Mouse (Mus musculus): ENCODE results near the gene Uba6. TPM values are rescaled to one million over a fixed set of nuclear protein-coding genes. Genes with fewer than 3 reads are reported as not detected.

The Uba6 gene
- total and polyA plus RNA-seq, 3 experiments: 15.2 to 27.3 (median 15.6) TPM

DNA sequence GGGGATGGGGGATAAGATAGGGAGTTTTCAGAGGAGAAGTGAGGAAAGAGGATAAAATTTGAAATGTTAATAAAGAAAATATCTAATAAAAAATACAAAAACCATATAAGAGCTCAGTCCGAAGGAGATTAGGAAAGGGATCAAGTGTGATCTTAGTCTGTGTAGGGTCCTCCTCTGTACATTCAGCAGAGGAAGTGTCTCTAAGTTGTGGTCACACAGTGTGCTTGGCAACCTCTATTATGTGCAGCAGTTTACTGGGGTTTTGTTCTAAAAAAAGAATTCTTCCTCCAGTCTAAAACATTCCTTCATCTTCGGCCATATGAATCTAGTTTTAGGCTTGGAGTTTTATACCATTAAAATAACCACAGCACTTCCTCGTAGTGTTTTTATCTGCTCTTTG is 73.6 kb downstream of the Uba6 start:
- TF ChIP-seq MEF2A (IDR thresholded peaks at IDR 0.05; ENCODE audit: borderline replicate concordance, low read depth, low read length): no peak
- dilution Hi-C loops (cut with MboI; ENCODE audit: extremely low pct_ligation_motif_present, extremely low pct_unique_long_range_greater_than_20kb, low sequenced_read_pairs) (no loop called here), in situ Hi-C loops (cut with MboI; ENCODE audit: low pct_ligation_motif_present, low pct_unique_long_range_greater_than_20kb, low sequenced_read_pairs) (no loop called here)
- DNase-seq (ENCODE audit: extremely low read depth): no peak
- Histone ChIP-seq H3K9ac (ENCODE audit: insufficient read depth, low read depth) (no peak overlapping the region), H3K79me2 (replicated peaks; ENCODE audit: control insufficient read depth, extremely low read depth, insufficient read depth, poor library complexity, severe bottlenecking) (no peaks in the 10 kb centered on the region), H3K4me2 (ENCODE audit: insufficient read depth, low read depth, poor library complexity, severe bottlenecking) (no peak overlapping the region), H3K36me3 (replicated peaks in 1 of 2; ENCODE audit: control insufficient read depth in 1 of 2, insufficient read depth in 1 of 2, low read length in 1 of 2) (peaks cover 0 to 6% of the 10 kb centered on the region in 2 experiments), H3K27ac (ENCODE audit: insufficient read depth, low read depth) (no peak overlapping the region), H3K4me1 (ENCODE audit: control insufficient read depth in 1 of 2, insufficient read depth in 2 of 2) (peaks cover 0 to 6% of the 10 kb centered on the region in 2 experiments; a peak in 2 of 4 replicates), H3K27me3 (replicated peaks) (no peaks in the 10 kb centered on the region), H3K4me3 (replicated peaks in 1 of 3; ENCODE audit: low read depth in 2 of 3, low read length in 2 of 3, poor library complexity in 1 of 3) (no peak overlapping the region), H3K9me3 (replicated peaks; ENCODE audit: low read length) (no peaks in the 10 kb centered on the region)

DNA sequence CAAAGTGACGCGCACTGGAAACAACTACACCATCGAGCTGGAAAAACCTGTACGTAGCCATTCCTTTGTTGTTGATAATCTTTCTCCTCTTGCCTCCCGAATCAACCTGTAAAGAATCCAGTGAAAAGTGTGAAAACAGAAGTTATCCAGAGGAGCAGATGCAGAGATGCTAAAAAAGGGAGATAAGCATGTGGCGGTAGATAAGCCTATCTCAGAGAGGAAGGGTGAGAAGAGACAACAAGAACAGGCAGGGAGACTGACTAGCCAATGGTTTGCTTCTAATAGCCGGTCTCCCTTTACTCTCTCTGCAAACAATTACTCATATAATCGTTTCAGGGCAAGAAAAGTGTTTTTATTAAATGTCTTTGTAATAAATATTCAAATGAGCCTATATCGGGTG is 77.8 kb downstream of the Uba6 start:
- no peaks in the 10 kb centered on the region for H3K79me2 ChIP-seq (replicated peaks; ENCODE audit: control insufficient read depth, extremely low read depth, insufficient read depth, poor library complexity, severe bottlenecking)
- H3K4me1 ChIP-seq (ENCODE audit: control insufficient read depth in 1 of 2, insufficient read depth in 2 of 2): no peaks in the 10 kb centered on the region
- dilution Hi-C loops (cut with MboI; ENCODE audit: extremely low pct_ligation_motif_present, extremely low pct_unique_long_range_greater_than_20kb, low sequenced_read_pairs): no loop called here
- H3K36me3 ChIP-seq (replicated peaks in 1 of 2; ENCODE audit: control insufficient read depth in 1 of 2, insufficient read depth in 1 of 2, low read length in 1 of 2): peaks cover 2 to 17% of the 10 kb centered on the region in 2 experiments
- DNase-seq (ENCODE audit: extremely low read depth): no peak
- no peak overlapping the region for H3K4me3 ChIP-seq (replicated peaks in 1 of 3; ENCODE audit: low read depth in 2 of 3, low read length in 2 of 3, poor library complexity in 1 of 3)
- no peak overlapping the region for H3K9ac ChIP-seq (ENCODE audit: insufficient read depth, low read depth)
- TF ChIP-seq POLR2AphosphoS2 (IDR thresholded peaks at IDR 0.05; ENCODE audit: low read depth, low read length) (no peak), MAX (IDR thresholded peaks at IDR 0.05; ENCODE audit: low read length) (no peak), RCOR1 (conservative IDR thresholded peaks at IDR 0.05; ENCODE audit: low read depth, low read length) (no peak), RAD21 (IDR thresholded peaks at IDR 0.05; ENCODE audit: low read depth, low read length) (no peak), PAX5 (IDR thresholded peaks at IDR 0.05; ENCODE audit: low read length) (no peak), MEF2A (IDR thresholded peaks at IDR 0.05; ENCODE audit: borderline replicate concordance, low read depth, low read length) (no peak), USF1 (IDR thresholded peaks at IDR 0.05; ENCODE audit: low read depth, low read length) (no peak), SMC3 (IDR thresholded peaks at IDR 0.05; ENCODE audit: low read depth, low read length) (no peak), MYC (IDR thresholded peaks at IDR 0.05; ENCODE audit: low read depth, low read length) (no peak), CHD1 (IDR thresholded peaks at IDR 0.05; ENCODE audit: low read depth, low read length) (no peak), MAZ (IDR thresholded peaks at IDR 0.05; ENCODE audit: low read depth, low read length) (no peak), TBP (conservative IDR thresholded peaks at IDR 0.05; ENCODE audit: low read depth, low read length) (no peak), ZC3H11A (IDR thresholded peaks at IDR 0.05; ENCODE audit: low read depth, low read length) (no peak)
- no peaks in the 10 kb centered on the region for H3K9me3 ChIP-seq (replicated peaks; ENCODE audit: low read length)
- H3K4me2 ChIP-seq (ENCODE audit: insufficient read depth, low read depth, poor library complexity, severe bottlenecking): no peak overlapping the region
- no peaks in the 10 kb centered on the region for H3K27me3 ChIP-seq (replicated peaks)
- no peak overlapping the region for H3K27ac ChIP-seq (ENCODE audit: insufficient read depth, low read depth)
- in situ Hi-C loops (cut with MboI; ENCODE audit: low pct_ligation_motif_present, low pct_unique_long_range_greater_than_20kb, low sequenced_read_pairs): no loop called here

DNA sequence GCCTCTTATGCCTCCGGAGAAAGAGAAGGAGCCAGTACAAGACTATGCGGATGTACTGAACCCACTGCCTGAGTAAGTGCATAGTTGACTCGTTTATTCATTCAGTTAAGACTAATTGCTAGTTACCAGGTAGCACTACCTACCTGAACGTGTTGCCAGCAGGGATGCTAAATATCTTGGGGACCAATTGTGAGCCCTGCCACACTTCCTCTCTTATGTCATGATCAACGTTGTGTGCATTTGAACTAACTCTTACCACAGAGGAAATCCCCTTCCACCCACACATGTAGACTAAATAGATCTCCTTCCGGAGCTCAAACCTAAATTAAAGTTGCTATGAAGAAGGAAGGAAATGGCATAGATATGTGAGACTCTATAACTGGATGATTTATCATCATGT is 85.9 kb downstream of the Uba6 start:
- no peak overlapping the region for H3K4me2 ChIP-seq (ENCODE audit: insufficient read depth, low read depth, poor library complexity, severe bottlenecking)
- H3K79me2 ChIP-seq (replicated peaks; ENCODE audit: control insufficient read depth, extremely low read depth, insufficient read depth, poor library complexity, severe bottlenecking): no peaks in the 10 kb centered on the region
- in situ Hi-C loops (cut with MboI; ENCODE audit: low pct_ligation_motif_present, low pct_unique_long_range_greater_than_20kb, low sequenced_read_pairs): no loop called here
- H3K27me3 ChIP-seq (replicated peaks): no peaks in the 10 kb centered on the region
- TF ChIP-seq MEF2A (IDR thresholded peaks at IDR 0.05; ENCODE audit: borderline replicate concordance, low read depth, low read length): 0 out of 2 replicates have a peak, but pooled peaks have one; percentile 35
- TF ChIP-seq EP300 (IDR thresholded peaks at IDR 0.05; ENCODE audit: low read length): peak; percentile 42; the same call in 1 of the 2 replicates
- TF ChIP-seq ELF1 (IDR thresholded peaks at IDR 0.05; ENCODE audit: low read depth, low read length): no peak; the same call in 1 of the 2 replicates
- peak; percentile 36; the same call in 1 of the 2 replicates for TF ChIP-seq ETS1 (conservative IDR thresholded peaks at IDR 0.05; ENCODE audit: low read depth, low read length)
- TF ChIP-seq BHLHE40 (IDR thresholded peaks at IDR 0.05; ENCODE audit: low read depth, low read length): peak; percentile 35
- TF ChIP-seq USF1 (IDR thresholded peaks at IDR 0.05; ENCODE audit: low read depth, low read length): no peak
- no peak overlapping the region for H3K4me3 ChIP-seq (replicated peaks in 1 of 3; ENCODE audit: low read depth in 2 of 3, low read length in 2 of 3, poor library complexity in 1 of 3)
- peaks cover 3 to 9% of the 10 kb centered on the region in 2 experiments for H3K36me3 ChIP-seq (replicated peaks in 1 of 2; ENCODE audit: control insufficient read depth in 1 of 2, insufficient read depth in 1 of 2, low read length in 1 of 2)
- H3K9me3 ChIP-seq (replicated peaks; ENCODE audit: low read length): no peaks in the 10 kb centered on the region
- dilution Hi-C loops (cut with MboI; ENCODE audit: extremely low pct_ligation_motif_present, extremely low pct_unique_long_range_greater_than_20kb, low sequenced_read_pairs): no loop called here
- peaks cover 6 to 29% of the 10 kb centered on the region in 2 experiments for H3K4me1 ChIP-seq (ENCODE audit: control insufficient read depth in 1 of 2, insufficient read depth in 2 of 2)
- H3K27ac ChIP-seq (ENCODE audit: insufficient read depth, low read depth): no peak overlapping the region
- DNase-seq (ENCODE audit: extremely low read depth): peak; percentile 60
- H3K9ac ChIP-seq (ENCODE audit: insufficient read depth, low read depth): no peak overlapping the region

All from CH12.LX (cell line).